Mouse (Mus musculus) lung, embryonic 16.5 days (tissue): ENCODE data around the gene Atp2c2. TPM values are rescaled to one million over a fixed set of nuclear protein-coding genes. Genes with fewer than 3 reads are reported as not detected.

Experiments
- ATAC-seq: fragments of 200-750 bp; cut with Nextera tagmentation; 2 replicates; pipeline ENCODE4 v1.8.0; 2017; ENCODE audit warnings: low read depth, mild to moderate bottlenecking, moderate library complexity
- H3K27ac ChIP-seq: fragments of 300-500 bp; sonication (generic); 2 replicates; pipeline ENCODE4 v1.5.1; 2014; ENCODE audit warnings: mild to moderate bottlenecking, control low read depth, low read length
- H3K27me3 ChIP-seq: fragments of 300-500 bp; sonication (generic); 2 replicates; pipeline ENCODE4 v1.6.1; 2014; ENCODE audit warnings: low read depth, low read length, mixed read lengths; ENCODE audit not compliant: control insufficient read depth, insufficient read depth
- H3K36me3 ChIP-seq: fragments of 300-500 bp; sonication (generic); 2 replicates; pipeline ENCODE4 v1.6.1; 2014; ENCODE audit warnings: low read length; ENCODE audit not compliant: control insufficient read depth, insufficient read depth
- H3K4me1 ChIP-seq: fragments of 300-500 bp; sonication (generic); replicated peaks from 2 replicates; pipeline ENCODE4 v1.6.1; 2014; ENCODE audit warnings: low read length, mixed read lengths; ENCODE audit not compliant: control insufficient read depth, insufficient read depth
- H3K4me2 ChIP-seq: fragments of 300-500 bp; sonication (generic); 2 replicates; pipeline ENCODE4 v1.6.1; 2014; ENCODE audit warnings: low read depth, low read length, control low read depth
- H3K4me3 ChIP-seq: fragments of 300-500 bp; sonication (generic); 2 replicates; pipeline ENCODE4 v1.5.1; 2014; ENCODE audit warnings: mild to moderate bottlenecking, low read length, control low read depth
- H3K9ac ChIP-seq: fragments of 300-500 bp; sonication (generic); 2 replicates; pipeline ENCODE4 v1.6.1; 2014; ENCODE audit warnings: low read length, control low read depth
- H3K9me3 ChIP-seq: fragments of 300-500 bp; sonication (generic); 2 replicates; pipeline ENCODE4 v1.6.1; 2016; ENCODE audit warnings: low read length; ENCODE audit not compliant: control insufficient read depth
- WGBS: fragments of 180-500 bp; shearing (Covaris S2); extraction: QIAGEN DNeasy Blood & Tissue Kit; methylation state at CpG from one replicate; pipeline ENCODE4 v1.1.7; 2014; 5-methylcytosine and 5-hydroxymethylcytosine counted together
- polyA plus RNA-seq: library from polyadenylated mRNA; unstranded; fragments of >200 nt; fragmentation: Nextera tagmentation; extraction: Ambion mirVana; gene quantifications from 2 replicates; pipeline ENCODE4 v1.2.1, GENCODE M21; 2015

Gene Atp2c2
- 3.5 and 4.0 TPM in 2 replicates for polyA plus RNA-seq

DNA sequence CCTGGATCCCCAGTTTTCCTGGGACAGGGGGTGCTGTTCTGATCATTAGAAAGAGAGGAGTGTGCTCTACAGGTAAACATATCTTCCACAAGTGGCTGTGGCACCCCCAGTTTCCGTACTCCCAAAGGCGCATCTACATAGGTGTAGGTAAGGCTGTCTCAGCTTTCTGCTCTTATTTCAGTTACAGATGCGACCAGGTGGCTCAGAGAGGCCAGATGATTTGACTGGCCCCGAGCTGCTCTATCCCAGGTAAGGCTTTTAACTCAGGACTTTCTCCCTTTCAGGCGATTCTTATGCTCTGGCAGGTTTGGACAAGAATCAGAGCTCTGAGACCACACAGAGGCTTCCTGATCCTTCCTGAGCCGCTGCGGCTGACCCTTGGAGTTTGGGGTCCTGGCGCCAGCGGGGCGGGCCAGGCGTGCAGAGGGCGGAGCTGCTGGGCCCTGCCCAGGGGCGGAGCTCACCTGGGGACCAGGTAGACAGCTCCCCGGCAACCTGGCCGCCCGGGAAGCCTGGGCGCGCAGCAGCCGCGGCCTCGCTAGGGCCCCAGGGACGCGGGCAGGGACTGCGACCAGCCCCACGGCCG lies at the start of gene Atp2c2:
TSS of gene Atp2c2 (plus strand) at position 461 of the 586 bp plus-strand sequence.
- peaks cover 29% of the 10 kb centered on the region for H3K27me3 ChIP-seq
- no peaks in the 10 kb centered on the region for H3K36me3 ChIP-seq
- H3K4me2 ChIP-seq: peak within 1 kb of the TSS; percentile 54
- H3K9ac ChIP-seq: peak within 1 kb of the TSS; percentile 30
- 5% methylated on average over 26 of the region's 26 CpGs for WGBS
- peaks cover 7% of the 10 kb centered on the region; the same call in 1 of the 2 replicates for H3K4me1 ChIP-seq
- H3K9me3 ChIP-seq: no peaks in the 10 kb centered on the region
- no peak within 1 kb of the TSS for H3K27ac ChIP-seq
- H3K4me3 ChIP-seq: peak within 1 kb of the TSS; percentile 38
- ATAC-seq: peak; percentile 79

DNA sequence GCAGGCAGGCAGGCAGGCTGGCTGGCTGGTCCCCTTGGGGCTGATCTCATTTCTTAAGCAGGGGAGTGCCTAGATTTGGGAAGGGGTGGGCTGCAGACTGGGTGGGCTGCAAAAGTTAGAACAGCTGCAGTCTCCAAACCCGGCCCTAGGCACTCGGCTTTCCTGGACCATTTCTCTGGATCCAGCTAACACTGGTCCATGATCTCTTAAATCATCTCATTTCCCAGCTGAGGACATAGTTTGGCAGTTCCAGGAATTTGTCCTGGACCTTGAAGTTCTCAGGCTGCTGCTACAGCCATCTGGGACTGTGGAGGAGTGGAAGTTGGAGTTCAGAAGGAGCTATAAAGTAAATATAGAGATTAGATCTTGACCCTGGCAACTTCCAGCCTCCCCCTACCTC lies 48.5 kb upstream of the Atp2c2 start:
- no peak overlapping the region for H3K4me3 ChIP-seq
- 0 out of 2 replicates have a peak, but pooled peaks have one; percentile 17 for ATAC-seq
- H3K4me2 ChIP-seq: no peak overlapping the region

DNA sequence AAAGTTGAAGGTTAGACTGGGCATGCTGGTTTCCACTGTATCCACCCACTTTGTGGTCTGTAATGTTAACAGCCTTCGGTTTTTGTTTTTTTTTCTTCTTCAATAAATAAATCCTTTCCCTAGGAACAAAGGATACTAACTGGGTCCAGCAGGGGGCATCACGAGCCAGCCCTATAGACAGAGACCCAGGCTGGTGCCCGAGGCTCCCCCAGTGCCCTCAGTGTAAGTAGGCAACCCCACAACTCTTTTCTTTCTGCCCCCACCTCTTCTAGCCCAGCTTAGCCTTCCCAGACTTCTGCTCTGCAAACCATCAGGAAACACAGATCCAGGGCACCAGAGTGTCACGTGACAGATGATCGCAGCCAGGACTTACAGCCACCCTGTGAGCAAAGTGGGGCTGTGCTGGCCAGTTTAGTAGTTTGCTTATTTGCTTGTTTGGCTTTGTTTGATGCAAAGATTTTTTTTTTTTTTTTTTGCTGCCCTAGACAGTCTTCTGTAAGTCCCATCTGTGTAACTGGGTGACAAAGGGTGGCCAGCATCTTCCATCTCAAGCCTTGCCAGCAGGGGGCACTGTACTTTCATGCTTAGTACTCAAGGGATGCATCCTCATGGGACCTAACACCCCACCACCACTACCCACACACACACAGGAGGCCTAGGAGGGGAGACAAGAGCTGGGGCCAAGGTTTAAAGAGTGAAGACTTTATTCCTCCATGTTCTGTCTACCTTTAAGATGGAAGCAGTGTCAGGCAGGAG lies 42.9 kb upstream of the Atp2c2 start:
- Histone ChIP-seq H3K4me1 (peaks cover 9% of the 10 kb centered on the region), H3K9ac (no peak overlapping the region), H3K4me2 (no peak overlapping the region), H3K27ac (no peak overlapping the region), H3K9me3 (no peaks in the 10 kb centered on the region), H3K36me3 (no peaks in the 10 kb centered on the region), H3K4me3 (no peak overlapping the region), H3K27me3 (no peaks in the 10 kb centered on the region)
- WGBS: 43% methylated on average over 5 of the region's 5 CpGs
- no peak; the same call in 1 of the 2 replicates for ATAC-seq

More for the DNA sequence above, 48.5 kb upstream of the Atp2c2 start:
- 24% methylated on average over 2 of the region's 2 CpGs for WGBS
- Histone ChIP-seq H3K27ac (no peak overlapping the region), H3K36me3 (no peaks in the 10 kb centered on the region), H3K9ac (no peak overlapping the region), H3K4me1 (no peaks in the 10 kb centered on the region; the same call in 1 of the 2 replicates), H3K9me3 (0 out of 2 replicates have a peak, but pooled peaks cover 3% of the 10 kb centered on the region), H3K27me3 (no peaks in the 10 kb centered on the region)

DNA sequence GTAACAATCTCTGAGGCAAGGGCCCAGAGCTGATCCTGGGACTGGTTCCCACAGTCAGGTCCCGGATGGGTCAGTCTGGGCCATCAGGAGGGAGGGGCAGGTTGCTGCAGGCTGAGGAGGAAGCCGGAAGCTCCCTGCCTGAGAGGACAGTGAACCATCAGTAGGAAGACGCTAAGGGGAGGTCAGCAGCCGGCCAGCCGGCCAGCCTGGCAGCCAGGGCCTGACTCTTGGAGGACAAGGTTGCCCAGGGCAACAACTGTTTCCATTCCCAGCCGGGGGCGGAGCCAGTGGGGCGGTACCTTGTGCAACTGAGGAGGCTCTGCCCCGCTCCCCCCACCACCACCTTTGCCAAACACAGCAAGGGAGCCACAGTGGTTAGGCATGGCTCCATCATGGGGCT lies 38.7 kb upstream of the Atp2c2 start:
- ATAC-seq: peak; percentile 61
- no peak overlapping the region for H3K4me2 ChIP-seq
- WGBS: 12% methylated on average over 9 of the region's 9 CpGs
- H3K27ac ChIP-seq: peak overlapping the region; percentile 34
- H3K27me3 ChIP-seq: no peaks in the 10 kb centered on the region
- no peaks in the 10 kb centered on the region for H3K36me3 ChIP-seq
- H3K4me3 ChIP-seq: no peak overlapping the region
- peaks cover 18% of the 10 kb centered on the region for H3K4me1 ChIP-seq
- peak overlapping the region; percentile 21; the same call in 1 of the 2 replicates for H3K9ac ChIP-seq
- no peaks in the 10 kb centered on the region for H3K9me3 ChIP-seq

DNA sequence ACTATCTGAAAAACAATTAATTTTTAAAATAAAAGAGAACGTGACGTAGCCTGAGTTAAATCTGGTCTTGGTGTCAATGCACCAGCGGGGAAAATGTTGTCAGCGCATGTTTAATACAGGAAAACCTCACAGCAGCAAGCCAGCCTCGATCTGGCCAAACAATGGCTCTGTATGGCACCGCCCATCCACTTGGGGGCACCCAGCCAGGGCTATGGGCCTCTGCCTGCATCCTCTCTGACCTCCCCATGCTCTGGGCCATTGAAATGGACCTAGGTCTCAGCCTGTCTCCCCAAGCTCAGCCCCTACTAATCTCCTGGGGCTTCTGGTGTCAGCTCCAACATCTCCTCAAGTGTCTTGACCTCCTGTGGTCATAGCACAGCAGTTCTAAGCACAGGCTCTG lies 37.9 kb upstream of the Atp2c2 start:
- no peak overlapping the region for H3K4me3 ChIP-seq
- 69% methylated on average over 6 of the region's 6 CpGs for WGBS
- no peak for ATAC-seq
- H3K4me2 ChIP-seq: no peak overlapping the region
- H3K27ac ChIP-seq: no peak overlapping the region
- H3K9ac ChIP-seq: no peak overlapping the region
- H3K4me1 ChIP-seq: peaks cover 22% of the 10 kb centered on the region
- no peaks in the 10 kb centered on the region for H3K36me3 ChIP-seq
- H3K27me3 ChIP-seq: no peaks in the 10 kb centered on the region
- H3K9me3 ChIP-seq: no peaks in the 10 kb centered on the region

DNA sequence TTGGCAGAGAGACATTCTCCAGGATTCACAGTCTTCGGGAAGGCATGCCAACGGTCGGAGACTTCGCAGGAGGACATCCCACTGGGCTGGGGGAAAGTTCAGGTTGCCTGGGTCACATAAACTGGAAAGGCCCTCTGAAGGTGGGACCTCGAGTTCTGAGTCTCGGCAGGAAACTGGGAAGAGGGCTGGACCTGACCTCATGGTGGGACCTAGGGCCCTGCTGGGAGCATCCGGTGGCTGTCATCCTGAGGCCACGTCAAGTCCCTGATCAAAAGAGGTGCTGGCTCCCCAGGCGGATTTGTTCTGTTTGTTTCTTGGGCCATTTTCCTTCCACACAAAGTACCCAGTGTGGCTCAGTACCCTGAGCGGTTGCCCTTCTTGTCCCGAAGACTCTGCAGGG lies 36.4 kb upstream of the Atp2c2 start:
- Histone ChIP-seq H3K36me3 (no peaks in the 10 kb centered on the region), H3K27ac (no peak overlapping the region), H3K9me3 (no peaks in the 10 kb centered on the region), H3K4me3 (no peak overlapping the region), H3K9ac (no peak overlapping the region), H3K27me3 (no peaks in the 10 kb centered on the region), H3K4me1 (peaks cover 22% of the 10 kb centered on the region), H3K4me2 (no peak overlapping the region)
- ATAC-seq: no peak
- 65% methylated on average over 11 of the region's 11 CpGs for WGBS

DNA sequence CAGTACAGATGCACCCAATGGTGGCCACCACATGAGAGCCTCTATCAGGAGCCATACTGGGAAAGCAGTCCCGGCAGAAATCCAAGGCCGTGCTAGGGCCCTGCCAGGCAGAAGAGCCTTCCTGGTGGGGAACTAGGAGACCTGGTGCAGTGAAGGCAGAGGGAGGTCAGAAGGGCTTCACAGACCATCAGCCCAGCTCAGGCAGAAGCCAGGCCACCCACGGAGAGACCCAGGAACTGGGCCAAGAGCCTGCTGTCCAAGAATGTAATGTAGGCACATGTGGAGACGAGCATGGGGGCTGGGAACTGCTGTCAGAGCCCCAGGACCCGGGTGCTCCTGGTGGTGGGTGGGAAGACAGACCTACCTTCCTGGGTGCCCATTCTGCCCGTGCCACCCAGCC lies 34.5 kb upstream of the Atp2c2 start:
- 0 out of 2 replicates have a peak, but pooled peaks have one; percentile 13 for ATAC-seq
- H3K9ac ChIP-seq: no peak overlapping the region
- H3K4me3 ChIP-seq: no peak overlapping the region
- peaks cover 24% of the 10 kb centered on the region for H3K4me1 ChIP-seq
- no peaks in the 10 kb centered on the region for H3K36me3 ChIP-seq
- no peaks in the 10 kb centered on the region for H3K9me3 ChIP-seq
- H3K27me3 ChIP-seq: no peaks in the 10 kb centered on the region
- H3K4me2 ChIP-seq: no peak overlapping the region
- no peak overlapping the region for H3K27ac ChIP-seq
- 51% methylated on average over 6 of the region's 6 CpGs for WGBS

DNA sequence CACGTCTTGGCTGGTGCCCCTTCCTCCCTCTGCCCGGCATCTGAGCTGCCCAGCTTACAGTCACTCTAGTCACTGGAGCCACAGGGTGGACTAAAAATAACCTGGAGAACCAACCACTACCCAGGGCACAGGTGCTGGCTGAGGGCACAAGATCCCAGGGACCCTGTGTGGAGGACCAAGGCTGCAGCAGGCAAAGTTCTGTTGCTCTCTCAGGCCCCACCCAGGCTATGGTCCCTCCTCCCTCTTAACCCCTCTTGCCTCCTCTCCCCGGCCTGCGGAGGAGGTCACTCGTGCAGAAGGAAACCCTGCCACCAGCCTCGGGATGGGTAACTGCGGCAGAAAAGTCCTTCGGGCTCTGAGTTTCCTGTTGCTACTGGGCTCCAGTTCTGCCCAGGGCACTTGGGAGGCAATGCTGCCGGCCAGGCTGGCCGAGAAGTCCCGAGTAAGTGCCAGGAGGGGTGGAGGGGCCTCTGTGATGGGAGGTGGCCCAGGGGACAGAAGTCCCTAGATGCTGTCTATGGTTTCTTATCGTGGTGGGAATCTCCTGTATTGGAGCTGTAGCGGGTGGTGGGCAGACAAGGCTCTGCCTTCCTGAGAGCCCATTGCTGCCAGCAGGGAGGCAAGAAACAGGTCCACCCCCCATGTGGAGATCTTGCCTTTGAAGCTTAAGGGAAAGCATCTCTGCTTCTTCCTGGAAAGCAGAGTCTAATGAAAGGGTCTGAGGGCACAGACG lies 33.4 kb upstream of the Atp2c2 start, which contains the start of gene Wfdc1:
TSS of gene Wfdc1 (plus strand) at position 147 of the 733 bp plus-strand sequence.
- no peak within 1 kb of the TSS for H3K27ac ChIP-seq
- H3K27me3 ChIP-seq: no peaks in the 10 kb centered on the region
- no peak for ATAC-seq
- peak within 1 kb of the TSS; percentile 25 for H3K9ac ChIP-seq
- 16% methylated on average over 14 of the region's 14 CpGs for WGBS
- peak within 1 kb of the TSS; percentile 7; the same call in 1 of the 2 replicates for H3K4me3 ChIP-seq
- no peaks in the 10 kb centered on the region for H3K9me3 ChIP-seq
- peaks cover 24% of the 10 kb centered on the region for H3K4me1 ChIP-seq
- H3K36me3 ChIP-seq: no peaks in the 10 kb centered on the region
- H3K4me2 ChIP-seq: peak within 1 kb of the TSS; percentile 6

DNA sequence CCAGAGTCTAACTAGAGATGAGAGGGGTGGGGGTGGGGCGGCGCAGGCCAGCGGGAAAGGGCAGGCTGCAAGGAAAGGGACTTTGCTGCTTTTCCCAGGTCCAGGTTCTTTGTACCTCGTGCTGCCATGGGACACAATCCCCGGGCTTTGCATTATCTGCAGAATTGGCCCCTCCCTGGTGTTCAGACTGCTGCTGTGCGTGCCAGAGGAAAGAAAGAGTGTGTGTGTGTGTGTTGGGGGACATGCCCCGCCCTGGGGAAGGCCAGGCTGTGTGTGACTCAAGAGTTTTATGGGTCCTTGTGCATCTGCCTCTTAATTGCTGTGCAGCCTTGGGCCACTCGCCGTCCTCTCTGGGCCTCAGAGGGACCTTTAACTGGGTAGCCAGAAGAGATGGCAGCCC lies 31.4 kb upstream of the Atp2c2 start:
- Histone ChIP-seq H3K36me3 (no peaks in the 10 kb centered on the region), H3K4me2 (no peak overlapping the region), H3K27me3 (no peaks in the 10 kb centered on the region), H3K9me3 (no peaks in the 10 kb centered on the region), H3K4me1 (peaks cover 23% of the 10 kb centered on the region), H3K27ac (no peak overlapping the region), H3K9ac (no peak overlapping the region), H3K4me3 (no peak overlapping the region)
- ATAC-seq: no peak
- 70% methylated on average over 9 of the region's 9 CpGs for WGBS
